ENCODE assay signal across 7 mouse cellular contexts in genomic region chr7:25394754-25395153, GRCm38 (mm10). TPM values are rescaled to one million over a fixed set of nuclear protein-coding genes. Genes with fewer than 3 reads are reported as not detected.
A peak's percentile ranks its signal among the peaks of the same experiment; 100 is the strongest.
DNase-seq lines count a peak whose midpoint lies in the region; ATAC-seq and TF ChIP-seq lines count a peak whose summit lies in the region.

No protein-coding gene starts in this region.

- H3K9me3 ChIP-seq in lung, embryonic 14.5 days (ENCODE audit: low read depth, low read length) = no peaks in the 10 kb centered on the region
- H3K9me3 ChIP-seq in intestine, postnatal 0 days (ENCODE audit: control insufficient read depth) = no peaks in the 10 kb centered on the region
- no peaks in the 10 kb centered on the region for H3K9me3 ChIP-seq in neural tube, embryonic 15.5 days (replicated peaks)

- peaks cover 23% of the 10 kb centered on the region for H3K4me1 ChIP-seq in lung, embryonic 14.5 days (ENCODE audit: insufficient read depth)
- no peaks in the 10 kb centered on the region for H3K4me1 ChIP-seq in embryonic fibroblast, embryonic 13.5 days (ENCODE audit: control insufficient read depth, insufficient read depth, low read length)
- peaks cover 13% of the 10 kb centered on the region for H3K4me1 ChIP-seq in intestine, postnatal 0 days (replicated peaks; ENCODE audit: control insufficient read depth, insufficient read depth, low read length)
- peaks cover 62% of the 10 kb centered on the region for H3K4me1 ChIP-seq in neural tube, embryonic 15.5 days

- DNase-seq in lung, embryonic 14.5 days = no peak
- DNase-seq in lung, postnatal 25 days (ENCODE audit: low spot score) = no peak
- no peak for DNase-seq in spleen, postnatal 14 days (ENCODE audit: low spot score in 2 of 2)
- no peak for DNase-seq in gastrocnemius, postnatal 10 days

- peak overlapping the region; percentile 65 for H3K9ac ChIP-seq in lung, embryonic 14.5 days
- H3K9ac ChIP-seq in intestine, postnatal 0 days (ENCODE audit: low read depth, low read length) = peak overlapping the region; percentile 56
- H3K9ac ChIP-seq in neural tube, embryonic 15.5 days (replicated peaks) = peak overlapping the region; percentile 68

- TF ChIP-seq CTCF in lung, embryonic 14.5 days (IDR thresholded peaks at IDR 0.05; ENCODE audit: low read depth) = no peak
- no peak for TF ChIP-seq CTCF in embryonic fibroblast, embryonic 13.5 days (IDR thresholded peaks at IDR 0.05; ENCODE audit: borderline replicate concordance, insufficient read depth, low read length)
- TF ChIP-seq CTCF in intestine, postnatal 0 days (IDR thresholded peaks at IDR 0.05; ENCODE audit: low read depth) = no peak

- H3K27me3 ChIP-seq in lung, embryonic 14.5 days (ENCODE audit: insufficient read depth, low read length) = no peaks in the 10 kb centered on the region
- H3K27me3 ChIP-seq in intestine, postnatal 0 days (replicated peaks; ENCODE audit: control insufficient read depth, insufficient read depth, low read length) = no peaks in the 10 kb centered on the region
- H3K27me3 ChIP-seq in neural tube, embryonic 15.5 days (replicated peaks) = no peaks in the 10 kb centered on the region

- TF ChIP-seq POLR2A in embryonic fibroblast, embryonic 13.5 days (IDR thresholded peaks at IDR 0.05; ENCODE audit: low read depth, low read length) = no peak

- no peak overlapping the region for H3K27ac ChIP-seq in lung, embryonic 14.5 days (ENCODE audit: low read depth)
- no peak overlapping the region for H3K27ac ChIP-seq in embryonic fibroblast, embryonic 13.5 days (ENCODE audit: insufficient read depth, low read length)
- peak overlapping the region; percentile 47 for H3K27ac ChIP-seq in intestine, postnatal 0 days (ENCODE audit: low read depth, low read length)
- peak overlapping the region; percentile 85 for H3K27ac ChIP-seq in neural tube, embryonic 15.5 days (replicated peaks)

- H3K36me3 ChIP-seq in lung, embryonic 14.5 days (ENCODE audit: insufficient read depth) = no peaks in the 10 kb centered on the region
- no peaks in the 10 kb centered on the region for H3K36me3 ChIP-seq in intestine, postnatal 0 days (ENCODE audit: control insufficient read depth, insufficient read depth)
- H3K36me3 ChIP-seq in neural tube, embryonic 15.5 days = no peaks in the 10 kb centered on the region

- ATAC-seq in lung, embryonic 14.5 days (ENCODE audit: insufficient read depth) = no peak
- ATAC-seq in intestine, postnatal 0 days = no peak
- no peak for ATAC-seq in neural tube, embryonic 15.5 days (ENCODE audit: low FRiP score)

- H3K4me3 ChIP-seq in lung, embryonic 14.5 days (ENCODE audit: low read depth, low read length) = peak overlapping the region; percentile 70
- peak overlapping the region; percentile 79 for H3K4me3 ChIP-seq in embryonic fibroblast, embryonic 13.5 days (ENCODE audit: insufficient read depth, low read length)
- peak overlapping the region; percentile 76 for H3K4me3 ChIP-seq in intestine, postnatal 0 days (ENCODE audit: low read depth, low read length)
- H3K4me3 ChIP-seq in neural tube, embryonic 15.5 days (replicated peaks) = peak overlapping the region; percentile 74

- WGBS in lung, embryonic 14.5 days = 12% methylated on average over 7 of the region's 7 CpGs
- 12% methylated on average over 7 of the region's 7 CpGs for WGBS in intestine, postnatal 0 days
- WGBS in neural tube, embryonic 15.5 days = 9% methylated on average over 7 of the region's 7 CpGs

- peak overlapping the region; percentile 79 for H3K4me2 ChIP-seq in lung, embryonic 14.5 days
- H3K4me2 ChIP-seq in intestine, postnatal 0 days (replicated peaks; ENCODE audit: low read depth) = peak overlapping the region; percentile 69
- peak overlapping the region; percentile 75 for H3K4me2 ChIP-seq in neural tube, embryonic 15.5 days

RNA-seq across cellular contexts. Expression of gene Lipe, which starts 3.8 kb away (rescaled TPM):
- 3.8 and 4.0 TPM in 2 replicates for polyA plus RNA-seq in lung, embryonic 14.5 days (2014; fragmentation: Nextera tagmentation; extraction: Ambion mirVana)
- 4.6 and 19.4 TPM in 2 replicates for polyA plus RNA-seq in embryonic fibroblast, embryonic 13.5 days (2011; ENCODE audit: insufficient read length, low read depth, missing spikeins)
- polyA plus RNA-seq in intestine, postnatal 0 days (2015; fragmentation: Nextera tagmentation; extraction: Ambion mirVana) = 15.0 and 17.5 TPM in 2 replicates
- polyA plus RNA-seq in neural tube, embryonic 15.5 days (2015; fragmentation: Nextera tagmentation; extraction: Ambion mirVana) = 12.1 and 12.5 TPM in 2 replicates
- 10 to 100 TPM; 18.2 to 18.4 TPM for total RNA-seq in gastrocnemius, postnatal 10 days (2021)

RNA-seq across cellular contexts. Expression of gene Cxcl17, which starts 17.9 kb away (rescaled TPM):
- polyA plus RNA-seq in lung, embryonic 14.5 days (2014; fragmentation: Nextera tagmentation; extraction: Ambion mirVana) = not detected in 2 replicates
- polyA plus RNA-seq in embryonic fibroblast, embryonic 13.5 days (2011; ENCODE audit: insufficient read length, low read depth, missing spikeins) = not detected in 2 replicates
- polyA plus RNA-seq in intestine, postnatal 0 days (2015; fragmentation: Nextera tagmentation; extraction: Ambion mirVana) = 0.16 TPM in 1 of 2 replicates, not detected in the other
- 1.3 and 1.6 TPM in 2 replicates for polyA plus RNA-seq in neural tube, embryonic 15.5 days (2015; fragmentation: Nextera tagmentation; extraction: Ambion mirVana)
- not detected for total RNA-seq in gastrocnemius, postnatal 10 days (2021)

RNA-seq across cellular contexts. Expression of gene Cnfn, which starts 25.2 kb away (rescaled TPM):
- not detected in 2 replicates for polyA plus RNA-seq in lung, embryonic 14.5 days (2014; fragmentation: Nextera tagmentation; extraction: Ambion mirVana)
- not detected in 2 replicates for polyA plus RNA-seq in embryonic fibroblast, embryonic 13.5 days (2011; ENCODE audit: insufficient read length, low read depth, missing spikeins)
- polyA plus RNA-seq in intestine, postnatal 0 days (2015; fragmentation: Nextera tagmentation; extraction: Ambion mirVana) = 0.33 TPM in 1 of 2 replicates, not detected in the other
- 0.54 and 2.3 TPM in 2 replicates for polyA plus RNA-seq in neural tube, embryonic 15.5 days (2015; fragmentation: Nextera tagmentation; extraction: Ambion mirVana)
- not detected for total RNA-seq in gastrocnemius, postnatal 10 days (2021)

Comparison
In these comparisons a context has a peak if more than half of its experiments do, and no peak if none do; other contexts are left out.
1. H3K27ac ChIP-seq: peak in intestine, postnatal 0 days (single experiment) and neural tube, embryonic 15.5 days (single experiment); none in lung, embryonic 14.5 days (single experiment) and embryonic fibroblast, embryonic 13.5 days (single experiment).
2. Peak in every context shown above with its lines, with median percentiles within 50 percentile points of each other: H3K4me2 ChIP-seq, H3K4me3 ChIP-seq and H3K9ac ChIP-seq.